Mouse (Mus musculus) C2C12 (cell line): ENCODE measurements around the gene Tecpr1. TPM values are rescaled to one million over a fixed set of nuclear protein-coding genes. Genes with fewer than 3 reads are reported as not detected.

Source experiments
- H3K27me3 ChIP-seq: one replicate; pipeline ENCODE4 v1.6.1; 2011; ENCODE audit not compliant: control insufficient read depth, insufficient read depth, insufficient read length
- H3K36me3 ChIP-seq: one replicate; pipeline ENCODE4 v1.6.1; 2011; ENCODE audit not compliant: control insufficient read depth, insufficient read depth
- H3K4me3 ChIP-seq: one replicate; pipeline ENCODE4 v1.5.1; 2011; ENCODE audit warnings: mild to moderate bottlenecking, control low read depth; ENCODE audit not compliant: poor library complexity, insufficient read depth, severe bottlenecking
- H3K79me2 ChIP-seq: one replicate; pipeline ENCODE4 v1.6.1; 2011; ENCODE audit not compliant: control insufficient read depth, insufficient read depth
- H3K79me3 ChIP-seq: one replicate; pipeline ENCODE4 v1.6.1; 2011; ENCODE audit warnings: low read depth, control low read depth
- H3ac ChIP-seq: one replicate; pipeline ENCODE3; 2011; ENCODE audit warnings: low read depth; ENCODE audit not compliant: control insufficient read depth, insufficient read length
- CEBPB ChIP-seq: IDR thresholded peaks from one replicate; pipeline ENCODE4 v1.6.1; 2011; ENCODE audit warnings: low read depth, mild to moderate bottlenecking, control low read depth, moderate library complexity
- CTCF ChIP-seq: IDR thresholded peaks from one replicate; pipeline ENCODE4 v1.5.1; 2011; ENCODE audit not compliant: control insufficient read depth, insufficient read depth, insufficient read length
- FOSL1 ChIP-seq: IDR thresholded peaks from one replicate; pipeline ENCODE4 v1.8.0; 2011; ENCODE audit warnings: mild to moderate bottlenecking, low read length; ENCODE audit not compliant: poor library complexity, insufficient read depth, severe bottlenecking
- MAX ChIP-seq: IDR thresholded peaks from one replicate; pipeline ENCODE4 v1.6.1; 2011; ENCODE audit warnings: mild to moderate bottlenecking, control low read depth
- MYOD1 ChIP-seq: IDR thresholded peaks from one replicate; pipeline ENCODE4 v1.6.1; 2011; ENCODE audit warnings: low read depth; ENCODE audit not compliant: control insufficient read depth, insufficient read length
- MYOG ChIP-seq: IDR thresholded peaks from one replicate; pipeline ENCODE4 v1.6.1; 2011; ENCODE audit not compliant: control insufficient read depth, insufficient read length; ENCODE audit errors: extremely low read depth
- USF1 ChIP-seq: IDR thresholded peaks from one replicate; pipeline ENCODE4 v1.6.1; 2011; ENCODE audit warnings: low read depth, mild to moderate bottlenecking, control low read depth, moderate library complexity
- polyA plus RNA-seq: library from polyadenylated mRNA; unstranded; fragments of >200 nt; fragmentation: generic; extraction: Trizol; gene quantifications from one replicate; pipeline ENCODE4 v1.2.1, GENCODE M21; 2012; ENCODE audit warnings: missing spikeins

The Tecpr1 gene
- polyA plus RNA-seq, 1 experiment: 10.5 TPM

DNA sequence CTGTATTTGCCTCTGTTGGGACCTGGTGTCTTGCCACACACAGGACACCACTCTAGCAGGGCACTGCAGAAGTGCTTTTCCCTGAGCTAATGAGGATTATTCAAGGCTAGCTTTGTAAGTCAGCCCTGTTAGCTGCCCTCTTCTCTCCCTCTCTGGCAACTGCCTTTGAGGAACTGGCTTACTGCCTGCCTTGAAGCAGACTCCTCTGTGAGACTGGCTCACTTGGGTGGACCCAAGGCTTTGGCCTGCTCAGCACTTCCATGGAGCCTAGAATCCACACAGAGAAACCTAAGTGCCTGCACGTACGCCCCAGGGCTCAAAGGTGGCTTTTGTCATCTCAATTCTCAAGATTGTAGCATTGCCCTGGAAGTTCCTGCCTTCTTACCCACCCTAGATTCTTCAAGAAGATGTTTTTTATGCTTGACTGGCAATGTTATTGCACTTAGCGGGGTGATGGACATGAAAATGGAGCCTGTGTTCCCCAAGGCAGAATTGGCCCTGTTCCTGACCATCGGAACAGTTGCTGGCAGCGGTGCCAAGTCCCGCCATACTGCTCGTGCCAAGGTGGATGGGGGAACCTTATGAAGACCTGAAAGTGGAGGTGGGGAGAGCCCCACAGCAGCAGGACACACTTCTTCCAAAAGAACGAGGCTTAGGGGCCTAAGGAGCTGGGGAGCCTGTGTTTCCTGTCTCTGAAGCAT lies 54.0 kb downstream of the Tecpr1 start:
- Histone ChIP-seq H3K79me2 (no peaks in the 10 kb centered on the region), H3K27me3 (no peaks in the 10 kb centered on the region), H3ac (no peak overlapping the region), H3K4me3 (no peak overlapping the region), H3K79me3 (no peaks in the 10 kb centered on the region), H3K36me3 (peaks cover 27% of the 10 kb centered on the region)
- TF ChIP-seq MAX: no peak
- TF ChIP-seq CTCF: no peak
- TF ChIP-seq CEBPB: no peak
- no peak for TF ChIP-seq USF1
- no peak for TF ChIP-seq MYOD1
- no peak for TF ChIP-seq FOSL1
- TF ChIP-seq MYOG: no peak

DNA sequence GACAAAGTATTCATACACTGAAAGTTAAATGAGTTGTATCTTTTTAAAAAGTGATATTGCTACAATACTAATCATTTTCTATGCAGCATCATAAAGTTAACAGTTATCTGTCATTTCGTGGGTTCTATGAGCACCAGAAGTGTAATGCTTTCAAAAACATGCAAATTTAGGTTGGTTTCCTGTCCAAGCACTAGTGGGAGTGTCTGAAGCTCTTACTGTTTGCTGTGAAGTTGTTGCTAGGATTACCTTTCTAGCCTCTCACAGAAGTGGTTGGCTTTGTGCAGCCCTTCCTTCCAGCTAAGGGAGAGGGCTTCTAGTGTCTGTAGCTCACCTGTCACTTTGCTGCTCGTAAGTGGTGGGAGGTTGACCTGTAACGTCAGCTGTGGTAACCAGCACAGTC lies 57.7 kb downstream of the Tecpr1 start:
- no peak for TF ChIP-seq USF1
- no peak for TF ChIP-seq MYOG
- no peak for TF ChIP-seq CTCF
- TF ChIP-seq MAX: no peak
- TF ChIP-seq MYOD1: no peak
- TF ChIP-seq CEBPB: no peak
- TF ChIP-seq FOSL1: no peak
- Histone ChIP-seq H3K27me3 (no peaks in the 10 kb centered on the region), H3K4me3 (no peak overlapping the region), H3K79me3 (no peaks in the 10 kb centered on the region), H3ac (no peak overlapping the region), H3K79me2 (no peaks in the 10 kb centered on the region), H3K36me3 (peaks cover 12% of the 10 kb centered on the region)

DNA sequence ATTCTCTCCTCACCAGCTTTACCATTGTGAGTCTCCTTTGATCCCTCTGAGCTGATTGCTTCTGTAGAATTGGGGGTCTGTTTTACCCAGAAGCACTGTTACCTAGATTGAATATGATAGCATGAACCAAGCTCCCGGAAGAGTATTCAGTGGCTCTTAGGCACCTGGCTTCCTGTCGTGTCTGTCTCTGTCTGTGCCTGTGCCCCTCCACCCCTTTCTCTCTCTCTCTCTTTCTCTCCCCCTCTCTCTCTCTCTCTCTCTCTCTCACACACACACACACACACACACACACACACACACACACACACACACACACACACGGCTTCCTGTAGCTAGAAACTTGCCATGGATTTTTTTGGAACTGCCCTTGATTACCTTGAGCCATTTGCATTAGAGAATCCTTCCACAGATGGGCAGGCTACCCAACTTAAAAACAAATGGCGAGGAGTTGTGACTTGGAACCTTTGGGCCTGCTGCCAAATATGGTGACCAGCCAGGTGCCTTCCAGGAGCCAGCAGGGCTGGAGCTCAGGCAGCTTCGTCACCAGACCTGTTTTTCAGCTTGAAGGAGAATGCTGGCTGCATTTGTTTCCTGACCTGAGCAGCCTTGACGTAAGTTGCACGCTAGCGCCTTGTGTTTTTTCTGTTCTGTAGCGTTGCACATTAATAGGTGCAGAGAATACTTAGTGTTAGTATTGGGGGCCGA lies 60.5 kb downstream of the Tecpr1 start:
- H3K27me3 ChIP-seq: no peaks in the 10 kb centered on the region
- H3K79me3 ChIP-seq: no peaks in the 10 kb centered on the region
- no peak overlapping the region for H3K4me3 ChIP-seq
- TF ChIP-seq FOSL1 (no peak), CTCF (no peak), USF1 (no peak), MYOD1 (no peak), MAX (no peak), CEBPB (no peak), MYOG (no peak)
- H3ac ChIP-seq: no peak overlapping the region
- H3K36me3 ChIP-seq: peaks cover 7% of the 10 kb centered on the region
- H3K79me2 ChIP-seq: no peaks in the 10 kb centered on the region

DNA sequence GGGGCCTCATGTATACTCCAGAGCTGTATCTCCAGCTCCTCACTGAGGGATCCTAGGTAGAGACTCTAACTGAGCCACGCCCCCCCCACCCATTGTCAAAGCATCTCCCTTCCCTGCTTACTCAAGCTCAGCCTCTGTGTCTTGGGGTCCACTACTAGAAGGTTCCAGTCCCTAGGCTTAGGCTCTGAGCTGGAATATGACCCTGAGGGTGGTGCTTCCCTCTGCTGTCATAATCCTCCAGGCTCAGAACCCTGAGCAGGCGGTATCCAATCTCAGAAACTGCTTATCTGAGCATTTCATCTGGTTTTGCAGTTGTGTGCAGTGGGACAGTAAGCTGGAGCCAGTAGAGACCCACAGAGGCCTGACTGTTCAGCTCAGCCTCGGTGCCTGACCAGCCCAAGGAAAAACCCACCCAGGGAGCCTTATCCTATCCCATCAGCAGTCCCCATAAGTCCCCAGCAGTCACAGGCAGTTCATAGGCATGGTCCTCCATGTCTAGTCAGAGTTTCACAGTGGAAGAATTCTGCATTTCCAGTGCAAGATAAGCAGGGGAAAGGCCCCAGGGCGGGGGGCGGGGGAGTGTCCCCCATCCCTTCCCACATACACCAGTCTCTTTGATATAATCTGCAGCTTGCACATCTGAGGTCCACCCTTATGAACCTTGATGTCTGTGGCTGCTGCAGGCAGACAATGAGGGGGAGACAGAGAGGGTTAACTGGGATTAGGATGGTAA lies 61.2 kb downstream of the Tecpr1 start:
- H3K36me3 ChIP-seq: peaks cover 7% of the 10 kb centered on the region
- TF ChIP-seq CTCF (no peak), MAX (no peak), MYOG (no peak), USF1 (no peak), MYOD1 (no peak), CEBPB (no peak), FOSL1 (no peak)

DNA sequence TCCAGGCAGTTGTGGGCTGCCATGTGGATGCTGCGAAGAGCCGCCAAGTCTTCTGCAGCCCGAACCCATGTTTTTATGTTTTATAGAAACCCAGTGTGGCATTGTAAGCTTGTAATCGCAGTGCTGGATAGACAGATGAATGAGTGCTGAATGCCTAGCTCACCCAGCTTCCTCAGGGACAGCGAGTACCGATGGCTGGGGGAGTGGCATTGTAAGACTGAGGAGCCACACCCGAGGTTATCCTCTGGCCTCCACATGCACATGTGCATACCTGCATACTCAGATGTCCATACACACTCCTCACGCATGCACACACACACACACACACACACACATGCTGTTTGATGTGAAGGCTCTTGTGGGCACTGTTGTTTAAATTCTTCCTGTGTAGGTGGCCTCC lies 64.3 kb downstream of the Tecpr1 start:
- H3K79me2 ChIP-seq: no peaks in the 10 kb centered on the region
- TF ChIP-seq FOSL1 (no peak), CTCF (no peak), MAX (no peak), MYOD1 (no peak), USF1 (no peak)

More for the DNA sequence above, 61.2 kb downstream of the Tecpr1 start:
- Histone ChIP-seq H3K4me3 (no peak overlapping the region), H3K79me2 (no peaks in the 10 kb centered on the region), H3K27me3 (no peaks in the 10 kb centered on the region), H3ac (no peak overlapping the region), H3K79me3 (no peaks in the 10 kb centered on the region)

More for the DNA sequence above, 64.3 kb downstream of the Tecpr1 start:
- Histone ChIP-seq H3K27me3 (no peaks in the 10 kb centered on the region), H3ac (no peak overlapping the region), H3K4me3 (no peak overlapping the region), H3K79me3 (no peaks in the 10 kb centered on the region), H3K36me3 (no peaks in the 10 kb centered on the region)
